Mouse (Mus musculus) liver, embryonic 14.5 days (tissue): ENCODE measurements around the gene Fam71b.

ENCODE experiments used
- CTCF ChIP-seq: IDR thresholded peaks from 2 replicates; pipeline ENCODE4 v1.5.1; 2016; ENCODE audit warnings: antibody characterized with exemption, low read depth, control low read depth
- EP300 ChIP-seq: IDR thresholded peaks from 2 replicates; pipeline ENCODE4 v1.6.1; 2016; ENCODE audit warnings: antibody characterized with exemption, low read depth

GRCm38 (mm10) chr11:46406721-46407120 is 10.4 kb downstream of the Fam71b start:
- no peak for TF ChIP-seq CTCF
- no peak for TF ChIP-seq EP300
